Mouse (Mus musculus) stomach, embryonic 14.5 days (tissue): ENCODE measurements around the gene Cwf19l2. TPM values are rescaled to one million over a fixed set of nuclear protein-coding genes. Genes with fewer than 3 reads are reported as not detected.

Experiments
- polyA plus RNA-seq: library from polyadenylated mRNA; unstranded; fragments of >200 nt; fragmentation: Nextera tagmentation; extraction: Ambion mirVana; gene quantifications from 2 replicates; pipeline ENCODE4 v1.2.1, GENCODE M21; 2014

Cwf19l2 gene
- polyA plus RNA-seq, 1 experiment from 2014 or later, result 24.3 TPM

Other genes starting within 250 kb of the Cwf19l2 start
- gene Alkbh8, start 68.5 kb upstream of the Cwf19l2 start, polyA plus RNA-seq, result 31.5 and 33.3 TPM in 2 replicates
- 3.9 and 5.2 TPM in 2 replicates for gene Gucy1a2, start 129.2 kb downstream of the Cwf19l2 start, polyA plus RNA-seq